Mouse (Mus musculus): ENCODE measurements around the gene Imp4.

DNA sequence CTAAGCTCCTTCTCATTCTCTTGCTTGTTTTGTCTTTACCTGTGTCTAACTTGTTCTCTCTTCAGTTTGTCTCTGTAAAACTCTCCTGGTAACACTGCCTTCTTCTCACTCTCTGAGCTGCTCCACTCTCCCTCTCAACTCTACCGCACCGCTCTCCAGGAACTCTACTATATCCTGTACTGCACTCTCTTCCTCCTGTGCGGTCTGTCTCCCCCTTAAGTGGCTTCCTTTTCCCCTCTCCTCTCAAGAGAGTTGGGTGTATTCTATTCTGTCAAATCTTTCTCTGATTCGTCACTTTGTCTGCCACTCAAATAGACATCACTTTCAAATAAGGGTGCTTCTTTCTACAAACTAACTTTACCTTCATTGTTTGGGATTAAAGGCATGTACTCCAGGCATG lies 51.8 kb downstream of the Imp4 start:
- TF ChIP-seq CTCF (IDR thresholded peaks at IDR 0.05; ENCODE audit: control insufficient read depth, insufficient read depth, insufficient read length) (no peak), USF1 (IDR thresholded peaks at IDR 0.05; ENCODE audit: low read depth) (no peak), MYOD1 (IDR thresholded peaks at IDR 0.05; ENCODE audit: control insufficient read depth, insufficient read length, low read depth) (no peak), MAX (IDR thresholded peaks at IDR 0.05) (no peak), FOSL1 (IDR thresholded peaks at IDR 0.05; ENCODE audit: insufficient read depth, low read length, poor library complexity, severe bottlenecking) (no peak), MYOG (IDR thresholded peaks at IDR 0.05; ENCODE audit: control insufficient read depth, extremely low read depth, insufficient read length) (no peak), CEBPB (IDR thresholded peaks at IDR 0.05; ENCODE audit: low read depth) (no peak)

Measured in C2C12 (cell line).